Mouse (Mus musculus): Measurements from ENCODE around the gene Dhx38. TPM values are rescaled to one million over a fixed set of nuclear protein-coding genes. Genes with fewer than 3 reads are reported as not detected.

The Dhx38 gene
- polyA plus RNA-seq, 1 experiment = 32.5 TPM

GRCm38 (mm10) chr8:109499009-109499717, 66.5 kb downstream of the Dhx38 start:
- Histone ChIP-seq H3K4me1 (ENCODE audit: control insufficient read depth, insufficient read depth, low read length) (no peaks in the 10 kb centered on the region), H3K4me3 (ENCODE audit: low read depth, low read length) (no peak overlapping the region), H3K27me3 (ENCODE audit: control insufficient read depth, insufficient read depth, low read length, poor library complexity, severe bottlenecking) (no peaks in the 10 kb centered on the region), H3K27ac (ENCODE audit: insufficient read depth, low read length) (no peak overlapping the region), H3K36me3 (ENCODE audit: control insufficient read depth, insufficient read depth, low read length, poor library complexity, severe bottlenecking) (no peaks in the 10 kb centered on the region), H3K9me3 (replicated peaks; ENCODE audit: control insufficient read depth, insufficient read depth, low read length, poor library complexity, severe bottlenecking) (peaks cover 3% of the 10 kb centered on the region; the same call in 1 of the 2 replicates), H3K9ac (ENCODE audit: low read depth, poor library complexity, severe bottlenecking) (no peak overlapping the region)
- TF ChIP-seq EP300 (IDR thresholded peaks at IDR 0.05; ENCODE audit: insufficient read depth, low read depth, low read length) (no peak), POLR2A (IDR thresholded peaks at IDR 0.05; ENCODE audit: insufficient read depth, low read length) (no peak), CTCF (IDR thresholded peaks at IDR 0.05; ENCODE audit: low read depth, low read length) (no peak)

Other genes with a start within 250 kb of the Dhx38 start
- gene Pmfbp1, start 71.8 kb downstream of the Dhx38 start, polyA plus RNA-seq (2011; ENCODE audit: insufficient read depth, insufficient read length, low read depth, missing spikeins) = not detected in 2 replicates
- gene Txnl4b, start within 50 bp of the Dhx38 start, polyA plus RNA-seq (2011; ENCODE audit: insufficient read depth, insufficient read length, low read depth, missing spikeins) = 7.5 and 10.5 TPM in 2 replicates
- not detected in 2 replicates for gene Hp, start 13.3 kb upstream of the Dhx38 start, polyA plus RNA-seq (2011; ENCODE audit: insufficient read depth, insufficient read length, low read depth, missing spikeins)
- gene Dhodh, start 42.8 kb upstream of the Dhx38 start, polyA plus RNA-seq (2011; ENCODE audit: insufficient read depth, insufficient read length, low read depth, missing spikeins) = 25.8 and 27.9 TPM in 2 replicates
- not detected in 2 replicates for gene Pkd1l3, start 48.7 kb upstream of the Dhx38 start, polyA plus RNA-seq (2011; ENCODE audit: insufficient read depth, insufficient read length, low read depth, missing spikeins)
- 79.8 and 80.4 TPM in 2 replicates for gene Ist1, start 127.4 kb upstream of the Dhx38 start, polyA plus RNA-seq (2011; ENCODE audit: insufficient read depth, insufficient read length, low read depth, missing spikeins)
- gene Zfp821, start 139.7 kb upstream of the Dhx38 start, polyA plus RNA-seq (2011; ENCODE audit: insufficient read depth, insufficient read length, low read depth, missing spikeins) = 9.5 and 11.0 TPM in 2 replicates
- 25.4 and 34.6 TPM in 2 replicates for gene Atxn1l, start 171.9 kb upstream of the Dhx38 start, polyA plus RNA-seq (2011; ENCODE audit: insufficient read depth, insufficient read length, low read depth, missing spikeins)
- 108 and 115 TPM in 2 replicates for gene Ap1g1, start 212.7 kb upstream of the Dhx38 start, polyA plus RNA-seq (2011; ENCODE audit: insufficient read depth, insufficient read length, low read depth, missing spikeins)

Data from ES-Bruce4 (cell line).